Mouse (Mus musculus): Measurements from ENCODE around the gene Adgra3.

GRCm38 (mm10) chr5:50059586-50059985, 780 bp upstream of the Adgra3 start:
- TF ChIP-seq CTCF (IDR thresholded peaks at IDR 0.05), result no peak
- TF ChIP-seq EP300 (IDR thresholded peaks at IDR 0.05), result no peak

All from lung, postnatal 0 days (tissue).